Mouse (Mus musculus): ENCODE results near the gene Tmem150b.

DNA sequence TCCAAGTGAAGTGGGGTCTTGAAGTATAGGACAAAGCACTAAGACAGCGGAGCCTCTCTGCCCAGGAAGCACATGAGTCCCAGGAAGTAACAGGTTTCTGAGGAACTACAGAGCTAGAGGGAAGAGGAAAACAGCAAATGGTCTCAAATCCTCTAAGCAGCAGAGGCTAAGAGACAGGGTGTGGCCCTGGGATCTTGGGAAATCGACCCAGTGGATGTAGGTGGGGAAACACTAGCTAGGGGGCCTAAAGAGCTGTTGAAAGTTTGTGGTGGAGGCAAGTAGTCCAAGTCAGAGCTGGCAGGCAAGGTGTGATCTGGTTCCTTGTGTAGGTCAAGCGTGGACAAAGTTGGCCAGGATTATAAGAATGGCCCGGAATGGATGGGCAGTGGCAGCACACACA lies 23.3 kb upstream of the Tmem150b start:
- TF ChIP-seq CTCF (conservative IDR thresholded peaks at IDR 0.05; ENCODE audit: low read length): no peak
- no peak for TF ChIP-seq NANOG (IDR thresholded peaks at IDR 0.05; ENCODE audit: borderline replicate concordance, low read length)
- TF ChIP-seq POU5F1 (IDR thresholded peaks at IDR 0.05; ENCODE audit: borderline replicate concordance, low read length): no peak
